Mouse (Mus musculus) liver, embryonic 14.5 days (tissue): ENCODE measurements around the gene Adss.

Source experiments
- CTCF ChIP-seq: IDR thresholded peaks from 2 replicates; pipeline ENCODE4 v1.5.1; 2016; ENCODE audit warnings: antibody characterized with exemption, low read depth, control low read depth
- EP300 ChIP-seq: IDR thresholded peaks from 2 replicates; pipeline ENCODE4 v1.6.1; 2016; ENCODE audit warnings: antibody characterized with exemption, low read depth

- TF ChIP-seq CTCF: no peak
- no peak for TF ChIP-seq EP300
These were observed 55.6 kb downstream of the Adss start for GRCm38 (mm10) chr1:177740707-177741106.
